Mouse (Mus musculus) myocyte (in vitro differentiated cells): Measurements from ENCODE around the gene Dupd1.

Source experiments
- POLR2A ChIP-seq: IDR thresholded peaks from one replicate; pipeline ENCODE4 v1.6.1; 2011; ENCODE audit warnings: low read depth, mild to moderate bottlenecking, control low read depth, moderate library complexity; ENCODE audit not compliant: insufficient read length
- TCF12 ChIP-seq: IDR thresholded peaks from one replicate; pipeline ENCODE4 v1.6.1; 2011; ENCODE audit warnings: mild to moderate bottlenecking, control low read depth; ENCODE audit not compliant: poor library complexity, insufficient read depth, severe bottlenecking

DNA sequence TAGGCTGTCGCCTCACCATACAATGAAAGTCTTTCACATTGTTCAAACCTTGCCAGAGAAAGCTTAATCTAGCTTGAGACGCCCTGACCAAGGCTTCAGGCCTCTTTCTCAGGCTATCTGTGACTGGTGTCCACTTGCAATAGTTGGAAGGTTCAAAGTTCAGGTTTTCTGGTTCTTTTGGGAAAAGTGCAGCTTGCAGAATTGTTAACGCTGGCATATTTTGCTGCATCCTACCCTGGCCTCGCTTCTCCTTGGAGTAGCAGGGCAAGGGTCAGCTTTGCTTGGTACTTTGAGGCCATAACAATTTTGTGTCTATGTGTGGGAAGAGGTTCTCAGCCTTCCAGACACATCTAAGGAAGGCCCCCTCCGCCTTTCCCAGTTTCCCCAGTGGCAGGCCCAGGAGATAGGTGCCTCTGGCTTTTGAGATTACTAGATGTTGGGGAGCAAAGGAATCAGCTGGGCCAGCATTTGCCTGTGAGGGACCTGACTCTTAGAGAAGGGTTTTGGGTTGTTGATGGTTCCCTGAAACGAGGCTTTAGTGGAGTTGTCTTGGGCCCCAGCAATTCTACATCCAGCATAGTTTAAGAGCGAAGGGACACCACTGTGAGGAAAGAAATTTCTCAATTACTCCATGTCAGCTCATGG, 18.1 kb downstream of the Dupd1 start:
- TF ChIP-seq POLR2A (no peak), TCF12 (no peak)
